Mouse (Mus musculus) urinary bladder, postnatal 36 days (tissue): Measurements from ENCODE around the gene Hpse.

Experiments used
- DNase-seq, 2 experiments: peaks; one replicate each; pipeline ENCODE4 v3.0.0; 2022; ENCODE audit warnings: low spot score in 2 of 2, mixed read lengths in 1 of 2

Gene Hpse

GRCm38 (mm10) chr5:100642316-100642715 is 77.2 kb downstream of the Hpse start:
- no peak for DNase-seq

GRCm38 (mm10) chr5:100638483-100638882 is 81.0 kb downstream of the Hpse start:
- no peak for DNase-seq

DNA sequence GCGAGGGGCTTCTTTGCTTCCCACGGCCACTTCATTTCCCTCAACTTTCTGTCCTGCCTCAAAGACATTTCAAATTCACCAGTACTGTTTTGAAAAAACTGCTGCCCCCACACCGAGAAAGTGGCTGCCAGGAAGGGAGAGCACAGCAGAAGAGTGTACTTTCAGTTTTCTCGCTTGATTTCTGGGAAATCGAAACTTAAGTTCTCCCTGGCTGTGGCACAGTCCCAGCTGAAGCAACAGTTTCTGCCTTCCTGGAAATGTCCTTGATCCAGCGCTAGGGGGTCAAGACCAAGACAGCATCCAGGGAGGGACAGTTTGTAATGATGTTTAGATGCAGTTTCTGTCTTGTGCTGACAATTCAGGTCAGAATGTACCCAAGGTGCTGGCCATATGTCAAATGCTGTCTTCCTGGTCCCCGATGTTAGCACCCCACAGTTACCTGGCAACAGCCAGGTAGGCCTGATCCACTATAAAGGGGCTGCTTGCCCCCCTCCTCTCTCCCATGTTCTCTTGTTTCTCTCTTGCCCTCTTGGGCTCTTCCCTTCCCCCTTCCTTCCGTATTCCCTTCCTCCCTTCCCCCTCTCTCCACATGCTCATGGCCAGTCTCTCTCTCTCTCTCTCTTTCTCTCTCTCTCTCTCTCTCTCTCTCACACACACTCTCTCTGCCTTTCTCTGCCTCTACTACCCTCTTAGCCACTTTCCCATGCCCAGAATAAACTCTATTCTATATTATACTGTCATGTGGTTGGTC is 82.5 kb downstream of the Hpse start:
- DNase-seq = peak in 1 of 2 experiments; percentile 49

DNA sequence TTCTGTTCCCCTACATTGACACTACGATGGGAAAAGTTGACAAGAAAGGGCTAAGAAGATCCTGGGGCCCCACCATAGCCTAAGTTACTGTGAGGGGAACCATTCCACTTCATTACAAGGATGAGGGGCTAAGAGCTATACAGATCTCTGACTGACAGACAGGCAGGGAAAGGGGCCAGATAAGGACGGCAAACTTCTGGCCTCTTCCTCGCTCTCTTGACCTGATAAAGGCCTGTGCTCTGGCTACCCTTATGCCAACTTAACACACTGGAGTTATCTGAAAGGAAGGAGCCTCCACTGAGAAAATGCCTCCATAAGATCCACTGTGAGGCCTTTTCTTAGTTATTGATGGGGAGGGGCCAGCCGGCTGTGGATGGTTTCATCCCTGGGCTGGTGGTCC is 83.6 kb downstream of the Hpse start:
- no peak for DNase-seq

- DNase-seq = no peak
These were observed 84.5 kb downstream of the Hpse start for GRCm38 (mm10) chr5:100634885-100635478.

GRCm38 (mm10) chr5:100632540-100633129 is 86.9 kb downstream of the Hpse start:
- peak; percentile 15 to 66 for DNase-seq
